In the genomic region with DNA sequence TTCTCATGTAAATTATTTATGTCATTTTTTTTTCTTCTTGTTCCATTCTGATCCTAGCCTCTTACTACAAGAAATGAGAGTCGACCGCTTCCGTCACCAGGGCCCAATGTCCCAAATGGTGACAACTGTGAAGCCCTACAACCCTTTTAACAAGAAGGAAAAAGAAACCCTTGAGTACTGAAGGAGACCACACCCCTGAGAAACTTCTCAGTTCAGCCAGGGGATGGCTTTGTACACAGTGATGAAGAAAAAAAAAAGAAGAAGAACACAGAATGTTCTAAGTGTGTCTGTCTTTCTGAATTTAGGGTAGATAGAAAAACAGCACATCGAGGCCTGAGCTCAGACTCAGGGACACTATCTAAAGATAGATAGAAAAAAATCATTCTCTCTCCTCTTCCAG, we compare ENCODE assay signal across 21 mouse cellular contexts. TPM values are rescaled to one million over a fixed set of nuclear protein-coding genes. Genes with fewer than 3 reads are reported as not detected.
"Had no signal": no experiment of that assay in that cellular context is flagged by ENCODE, and none has a peak within 500 bp of the region (broad histone marks: within the 10 kb centered on the region; RNA-seq: fewer than 3 reads in every experiment).

No protein-coding gene starts in this region.

- DNase-seq: liver, embryonic 13.5 days; liver, postnatal 0 days; lung, adult 2 months; lung, postnatal 14 days; lung, postnatal 36 days; midbrain, embryonic 14.5 days; retina, postnatal 1 day; right cerebral cortex, adult 18-20 months; right cerebral cortex, postnatal 25 days; thymus, postnatal 25 days; thymus, postnatal 4 days had no signal

- H3K4me1 ChIP-seq: lung, embryonic 15.5 days; midbrain, embryonic 12.5 days; neural tube, embryonic 13.5 days; neural tube, embryonic 15.5 days; stomach, embryonic 15.5 days had no signal

- H3K27ac ChIP-seq: liver, embryonic 13.5 days; liver, embryonic 15.5 days; lung, embryonic 15.5 days; macrophage; midbrain, embryonic 12.5 days; neural tube, embryonic 13.5 days; neural tube, embryonic 15.5 days; stomach, embryonic 15.5 days; stomach, postnatal 0 days had no signal

- H3K4me3 ChIP-seq: liver, embryonic 13.5 days; liver, embryonic 15.5 days; lung, embryonic 15.5 days; megakaryocyte, embryonic 14.5 days; midbrain, embryonic 12.5 days; neural tube, embryonic 13.5 days; neural tube, embryonic 15.5 days; stomach, embryonic 15.5 days had no signal

- H3K27me3 ChIP-seq: liver, embryonic 13.5 days; liver, embryonic 15.5 days; lung, embryonic 15.5 days; megakaryocyte, embryonic 14.5 days; midbrain, embryonic 12.5 days; neural tube, embryonic 13.5 days; neural tube, embryonic 15.5 days; stomach, embryonic 15.5 days had no signal

- H3K9me3 ChIP-seq: liver, embryonic 13.5 days; liver, embryonic 15.5 days; lung, embryonic 15.5 days; midbrain, embryonic 12.5 days; neural tube, embryonic 13.5 days; neural tube, embryonic 15.5 days; stomach, embryonic 15.5 days had no signal

- H3K36me3 ChIP-seq: liver, embryonic 13.5 days; liver, embryonic 15.5 days; lung, embryonic 15.5 days; midbrain, embryonic 12.5 days; neural tube, embryonic 13.5 days; neural tube, embryonic 15.5 days; stomach, embryonic 15.5 days had no signal

- H3K9ac ChIP-seq: liver, embryonic 13.5 days; liver, embryonic 15.5 days; liver, postnatal 0 days; lung, embryonic 15.5 days; midbrain, embryonic 12.5 days; neural tube, embryonic 13.5 days; neural tube, embryonic 15.5 days; stomach, embryonic 15.5 days had no signal

RNA-seq across cellular contexts. Expression of gene Spata48, which starts 53.0 kb away (rescaled TPM):
- polyA plus RNA-seq: urinary bladder, adult 2 months had no signal
